Mouse (Mus musculus) E14TG2a.4 (cell line): ENCODE results near the gene Alox15.

ENCODE experiments used
- CTCF ChIP-seq: conservative IDR thresholded peaks from 2 replicates; pipeline ENCODE4 v1.5.1; 2014; ENCODE audit warnings: low read length
- POU5F1 ChIP-seq: IDR thresholded peaks from 2 replicates; pipeline ENCODE4 v1.6.1; 2014; ENCODE audit warnings: low read length, borderline replicate concordance

- no peak for TF ChIP-seq CTCF
- TF ChIP-seq POU5F1: no peak
Measured at GRCm38 (mm10) chr11:70389421-70389820, 37.6 kb upstream of the Alox15 start.
